Mouse (Mus musculus) bone marrow macrophage, adult 2 months (primary cell): ENCODE data around the gene Hspa8. TPM values are rescaled to one million over a fixed set of nuclear protein-coding genes. Genes with fewer than 3 reads are reported as not detected.
"Not testable (repeated sequence)": the region's sequence is repeated elsewhere in the genome, so short reads cannot be mapped to it uniquely, and the experiment has no call there.

ENCODE experiments used
- H3K27ac ChIP-seq: 2 replicates; pipeline ENCODE4 v1.5.1; 2012; ENCODE audit warnings: low read depth, low read length; ENCODE audit not compliant: insufficient read depth
- H3K4me1 ChIP-seq: 2 replicates; pipeline ENCODE4 v1.6.1; 2012; ENCODE audit warnings: low read length; ENCODE audit not compliant: control insufficient read depth, insufficient read depth
- H3K4me3 ChIP-seq: 2 replicates; pipeline ENCODE4 v1.5.1; 2012; ENCODE audit warnings: mild to moderate bottlenecking, low read length, moderate library complexity; ENCODE audit not compliant: insufficient read depth
- CTCF ChIP-seq: IDR thresholded peaks from 2 replicates; pipeline ENCODE4 v1.5.1; 2012; ENCODE audit warnings: low read depth, mild to moderate bottlenecking, low read length, moderate library complexity
- POLR2A ChIP-seq: IDR thresholded peaks from 2 replicates; pipeline ENCODE4 v1.6.1; 2012; ENCODE audit warnings: mild to moderate bottlenecking, low read depth, low read length, borderline replicate concordance
- polyA plus RNA-seq: library from polyadenylated mRNA; stranded (reverse); fragments of >200 nt; gene quantifications from 2 replicates; pipeline ENCODE4 v1.2.4, GENCODE M21; 2012; ENCODE audit not compliant: missing spikeins, insufficient read depth, insufficient read length

Hspa8 gene
- polyA plus RNA-seq, 1 experiment: 1,604 TPM

GRCm38 (mm10) chr9:40783641-40784373, 17.0 kb upstream of the Hspa8 start:
- peak overlapping the region; percentile 24 for H3K4me3 ChIP-seq
- TF ChIP-seq POLR2A: no peak
- H3K4me1 ChIP-seq: peaks cover 53% of the 10 kb centered on the region
- peak overlapping the region; percentile 98 for H3K27ac ChIP-seq

- H3K27ac ChIP-seq: peak overlapping the region; percentile 59
- H3K4me3 ChIP-seq: peak overlapping the region; percentile 24
- peaks cover 53% of the 10 kb centered on the region for H3K4me1 ChIP-seq
- TF ChIP-seq CTCF: no peak
- no peak for TF ChIP-seq POLR2A
Measured at GRCm38 (mm10) chr9:40784374-40784967, 16.3 kb upstream of the Hspa8 start.

GRCm38 (mm10) chr9:40785452-40785851, 15.3 kb upstream of the Hspa8 start:
- TF ChIP-seq POLR2A: no peak
- TF ChIP-seq CTCF: no peak
- H3K27ac ChIP-seq: 0 out of 2 replicates have a peak overlapping the region, but pooled peaks have one; percentile 3
- no peak overlapping the region for H3K4me3 ChIP-seq
- H3K4me1 ChIP-seq: peaks cover 45% of the 10 kb centered on the region

DNA sequence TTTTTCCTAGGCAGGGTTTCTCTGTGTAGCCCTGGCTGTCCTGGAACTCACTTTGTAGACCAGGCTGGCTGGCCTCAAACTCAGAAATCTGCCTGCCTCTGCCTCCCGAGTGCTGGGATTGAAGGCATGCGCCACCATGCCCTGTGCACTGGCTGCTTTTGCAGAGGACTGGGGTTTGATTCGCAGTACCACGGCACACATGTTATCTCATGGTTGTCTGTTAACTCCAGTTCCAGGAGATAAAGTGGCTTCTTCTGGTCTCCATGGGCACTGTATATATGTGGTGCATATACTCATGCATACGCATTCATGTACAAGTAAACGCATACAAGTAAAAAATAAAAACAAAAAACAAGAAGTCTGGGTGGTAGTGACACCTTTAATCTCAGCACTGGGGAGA, 14.0 kb upstream of the Hspa8 start:
- not testable (repeated sequence) for H3K4me3 ChIP-seq
- H3K4me1 ChIP-seq: peaks cover 35% of the 10 kb centered on the region
- H3K27ac ChIP-seq: peak overlapping the region; percentile 56

DNA sequence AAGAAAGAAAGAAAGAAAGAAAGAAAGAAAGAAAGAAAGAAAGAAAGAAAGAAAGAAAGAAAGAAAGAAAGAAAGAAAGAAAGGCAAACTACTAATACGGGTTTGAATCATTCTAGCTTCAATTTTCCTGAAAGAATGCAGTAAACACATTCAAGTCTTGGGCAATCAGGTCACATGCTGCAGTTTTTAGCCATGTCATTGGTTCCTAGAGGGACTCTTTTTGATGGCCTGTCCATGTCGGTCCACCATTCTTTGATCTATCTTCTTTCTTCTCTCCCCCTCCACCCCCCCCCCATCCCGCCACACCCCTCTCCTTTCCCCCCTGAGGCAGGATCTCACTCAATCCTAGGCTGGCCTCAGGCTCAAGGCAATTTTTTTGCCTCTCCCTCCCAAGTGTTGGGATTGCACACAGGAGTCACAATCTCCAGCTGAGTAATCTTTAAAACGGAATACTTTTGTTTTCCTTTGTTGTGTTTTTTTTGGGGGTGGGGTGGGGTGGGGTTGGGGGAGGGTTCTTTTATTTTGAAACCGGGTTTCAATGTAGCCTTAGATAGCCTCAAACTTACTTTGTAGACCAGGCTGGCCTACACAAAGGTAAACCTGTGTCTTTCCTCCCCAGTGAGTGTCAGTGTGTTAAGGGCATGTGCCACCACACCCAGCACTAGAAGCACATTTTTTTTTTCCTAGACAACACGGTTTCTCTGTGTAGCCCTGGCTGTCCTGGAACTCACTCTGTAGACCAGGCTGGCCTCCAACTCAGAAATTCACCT, 8.7 kb upstream of the Hspa8 start:
- Histone ChIP-seq H3K27ac (no peak overlapping the region), H3K4me1 (peaks cover 5% of the 10 kb centered on the region), H3K4me3 (no peak overlapping the region)
- TF ChIP-seq CTCF (no peak), POLR2A (no peak)

DNA sequence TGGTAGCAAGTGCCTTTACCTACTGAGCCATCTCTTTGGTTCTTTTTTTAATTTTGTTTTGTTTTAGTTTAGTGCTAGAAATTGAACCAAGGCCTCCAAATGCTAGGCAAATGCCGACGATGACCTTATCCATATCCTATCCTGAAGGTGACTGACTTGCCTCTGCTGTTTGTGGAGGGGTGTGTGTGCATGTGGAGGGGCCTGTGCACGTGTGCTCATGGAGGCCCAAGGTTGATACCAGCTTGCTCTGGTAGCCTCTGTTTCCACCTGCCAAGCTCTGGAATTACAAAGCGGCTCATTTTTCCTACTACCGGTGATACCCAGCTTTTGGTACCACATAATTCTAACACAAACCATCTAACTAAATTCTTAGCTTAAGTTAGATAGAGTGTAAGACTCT, 7.2 kb upstream of the Hspa8 start:
- no peak overlapping the region for H3K27ac ChIP-seq
- H3K4me1 ChIP-seq: peaks cover 15% of the 10 kb centered on the region
- no peak for TF ChIP-seq CTCF
- no peak for TF ChIP-seq POLR2A
- no peak overlapping the region for H3K4me3 ChIP-seq

DNA sequence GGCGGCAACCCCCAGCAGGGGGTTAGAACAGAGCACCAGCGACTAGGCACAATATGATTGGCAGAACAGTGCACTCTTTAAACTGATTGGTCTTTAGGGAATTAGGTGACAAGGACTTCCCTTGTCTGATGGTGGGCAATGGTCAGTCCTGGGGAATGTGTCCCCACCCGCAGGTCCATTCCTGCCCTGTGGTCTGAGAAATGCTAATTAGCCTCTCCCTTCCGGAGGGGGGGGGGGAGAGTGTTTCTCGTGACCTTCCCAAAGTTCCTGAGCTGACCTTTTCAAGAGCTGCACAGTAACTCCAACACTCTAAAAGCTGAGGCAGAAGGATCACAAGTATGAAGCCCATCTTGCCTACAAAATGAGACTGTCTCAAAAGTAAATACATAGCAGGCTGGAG, 6.5 kb upstream of the Hspa8 start:
- H3K4me1 ChIP-seq: peaks cover 22% of the 10 kb centered on the region
- no peak for TF ChIP-seq CTCF
- no peak overlapping the region for H3K4me3 ChIP-seq
- no peak overlapping the region for H3K27ac ChIP-seq

GRCm38 (mm10) chr9:40794926-40795325, 5.9 kb upstream of the Hspa8 start:
- TF ChIP-seq POLR2A (no peak), CTCF (no peak)
- Histone ChIP-seq H3K4me1 (peaks cover 22% of the 10 kb centered on the region), H3K27ac (no peak overlapping the region), H3K4me3 (no peak overlapping the region)

DNA sequence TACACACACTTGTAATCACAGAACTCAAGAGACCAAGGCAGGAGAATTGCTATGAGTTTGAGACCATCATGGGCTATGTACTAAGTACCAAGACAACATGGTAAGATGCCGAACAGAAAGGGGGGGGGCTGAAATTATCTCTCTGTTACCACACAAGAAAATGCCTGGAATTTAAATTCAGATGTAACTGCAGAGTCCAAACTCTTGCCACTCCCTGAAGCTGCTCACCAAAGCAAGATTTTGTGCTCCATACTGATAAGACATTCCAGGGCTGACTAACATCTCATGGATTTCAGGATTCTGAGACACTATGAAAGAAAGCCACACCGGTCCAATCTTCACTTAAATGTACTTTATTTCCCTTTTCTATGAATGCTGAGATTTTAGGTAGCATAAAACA, 5.2 kb upstream of the Hspa8 start:
- H3K27ac ChIP-seq: no peak overlapping the region
- H3K4me1 ChIP-seq: peaks cover 22% of the 10 kb centered on the region
- TF ChIP-seq POLR2A (no peak), CTCF (no peak)
- H3K4me3 ChIP-seq: no peak overlapping the region

DNA sequence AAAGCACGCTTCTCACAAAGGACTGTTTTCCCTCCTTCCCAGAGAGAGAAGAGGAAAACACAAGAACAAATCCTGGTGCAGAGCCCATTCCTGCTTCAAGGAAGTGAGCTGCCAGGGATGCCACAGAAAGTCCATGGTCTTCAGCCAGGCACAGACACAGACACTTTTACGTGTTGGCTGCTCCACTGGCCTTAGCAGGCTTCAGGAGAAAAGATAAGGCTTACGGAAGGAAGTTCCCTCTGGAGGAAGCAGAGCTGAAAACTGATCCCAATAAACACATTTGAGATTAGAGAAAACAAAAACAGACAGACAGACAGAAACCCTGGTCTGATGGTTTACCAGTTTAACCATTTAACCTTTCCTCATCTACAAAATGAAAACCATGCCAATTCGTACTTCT, 4.7 kb upstream of the Hspa8 start:
- Histone ChIP-seq H3K4me1 (peaks cover 22% of the 10 kb centered on the region), H3K27ac (no peak overlapping the region), H3K4me3 (no peak overlapping the region)
- no peak for TF ChIP-seq POLR2A
- TF ChIP-seq CTCF: no peak
